Mouse (Mus musculus) c-Kit-positive CD71-positive TER-119-negative erythroid progenitor cells, embryonic 14.5 days (primary cell): ENCODE data around the gene Mob3b.

Source experiments
- DNase-seq: peaks from one replicate; pipeline ENCODE4 v3.0.0-alpha.2; 2013; ENCODE audit warnings: low read depth

Gene Mob3b

GRCm38 (mm10) chr4:35065075-35065838, 92.0 kb downstream of the Mob3b start:
- no peak for DNase-seq

DNA sequence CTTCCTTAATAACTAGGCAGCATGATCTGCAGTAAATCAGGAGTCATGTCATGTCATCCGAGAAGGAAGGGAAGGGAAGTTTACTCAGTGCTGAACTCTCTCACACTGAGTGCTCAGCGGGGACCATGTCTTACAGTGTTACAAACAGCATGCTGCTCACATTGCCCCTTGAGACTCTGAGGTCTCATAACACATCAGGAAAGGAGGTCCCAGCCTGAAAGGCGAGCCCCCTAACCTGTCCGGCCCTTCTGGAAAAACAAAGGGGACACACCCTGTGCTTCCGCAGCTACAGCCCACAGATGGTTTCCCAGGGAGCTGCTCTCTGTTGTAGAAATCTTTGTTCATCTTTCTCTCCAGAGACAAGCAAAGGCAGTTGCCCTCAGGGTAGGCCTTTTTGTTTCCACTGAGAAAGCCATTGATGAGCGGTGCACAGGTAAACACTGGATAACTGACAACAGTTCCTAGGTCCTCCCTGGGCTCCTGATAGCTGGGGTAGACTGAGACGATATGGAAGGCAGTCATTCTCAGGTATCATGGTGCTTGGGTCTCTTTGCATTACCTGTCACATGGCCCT, 94.1 kb downstream of the Mob3b start:
- no peak for DNase-seq

DNA sequence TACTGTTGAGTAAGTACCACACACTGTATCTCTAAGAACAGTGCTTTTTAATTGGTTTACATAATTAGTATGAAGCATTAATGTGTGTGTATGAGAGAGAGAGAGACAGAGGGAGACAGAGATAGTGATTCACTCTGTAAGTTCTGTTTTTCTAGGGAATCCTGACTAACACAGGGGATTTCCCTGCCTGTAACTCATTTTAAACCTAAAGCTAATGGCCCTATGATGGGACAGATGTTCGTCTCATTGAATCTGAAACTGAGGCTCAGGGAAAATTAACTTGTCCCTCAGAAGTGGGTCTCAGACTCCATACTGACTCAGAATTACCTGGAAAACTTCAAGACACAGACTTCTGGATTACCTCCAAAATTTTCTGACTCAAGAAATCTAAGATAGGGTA, 96.3 kb downstream of the Mob3b start:
- no peak for DNase-seq

- DNase-seq, result no peak
Measured at GRCm38 (mm10) chr4:35060401-35060800, 96.9 kb downstream of the Mob3b start.

GRCm38 (mm10) chr4:35054362-35054761, 102.9 kb downstream of the Mob3b start:
- DNase-seq, result no peak

DNA sequence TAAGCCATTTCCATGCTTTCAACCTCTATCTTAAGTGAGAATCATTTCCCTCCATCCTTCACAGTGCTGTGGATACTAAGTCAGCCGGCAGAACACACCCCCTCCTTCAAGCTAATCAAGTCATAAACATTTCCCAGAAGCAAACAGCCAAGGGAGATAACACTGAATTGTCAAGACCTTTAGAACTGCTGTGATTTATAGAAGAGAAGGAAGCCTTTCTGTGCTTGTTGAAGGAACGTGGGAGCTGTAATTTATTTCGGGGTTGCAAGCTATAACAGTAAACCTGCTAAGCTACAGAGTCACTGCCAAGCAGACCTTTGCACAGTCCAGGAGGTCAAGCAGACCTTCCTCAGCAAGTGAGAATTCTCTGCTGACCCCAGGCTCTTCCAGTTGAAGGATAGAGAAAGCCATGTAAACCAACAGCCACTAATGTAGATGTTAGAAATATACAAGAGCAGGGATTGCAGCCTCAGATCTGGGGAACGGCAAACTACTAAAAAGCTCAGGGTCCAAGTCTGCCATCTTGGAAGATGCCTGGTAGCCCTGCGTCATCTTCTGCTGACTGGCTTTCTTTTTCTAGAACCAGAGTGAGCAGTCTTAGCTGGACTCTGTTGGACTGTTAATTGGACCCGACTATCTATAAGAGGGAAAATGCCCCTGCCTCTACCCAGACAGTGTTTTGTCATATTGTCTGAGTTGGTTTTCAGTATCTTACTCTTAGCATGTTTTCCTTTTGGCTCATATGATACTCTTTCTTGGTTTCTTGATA, 104.9 kb downstream of the Mob3b start:
- DNase-seq, result no peak

DNA sequence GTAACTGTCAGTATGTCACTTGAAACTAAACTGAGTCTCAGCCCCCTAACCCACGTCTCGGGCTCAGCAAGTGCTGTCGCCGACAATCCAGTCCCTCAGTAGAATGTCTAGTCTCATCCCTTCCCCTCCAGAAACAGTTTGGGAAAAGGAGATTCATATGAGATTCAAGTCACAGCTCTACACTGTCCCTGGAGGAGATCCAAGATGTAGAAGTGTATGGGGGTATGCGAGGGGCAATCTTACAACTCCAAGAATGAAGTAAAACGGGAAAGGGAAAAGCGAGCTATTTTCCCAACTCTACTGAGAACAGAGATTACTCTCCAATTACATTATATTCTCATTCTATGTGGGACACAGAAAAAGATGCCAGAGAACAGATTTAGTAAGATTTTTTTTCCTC, 106.1 kb downstream of the Mob3b start:
- no peak for DNase-seq

- DNase-seq, result no peak
Measured at GRCm38 (mm10) chr4:35049742-35050058, 107.6 kb downstream of the Mob3b start.

DNA sequence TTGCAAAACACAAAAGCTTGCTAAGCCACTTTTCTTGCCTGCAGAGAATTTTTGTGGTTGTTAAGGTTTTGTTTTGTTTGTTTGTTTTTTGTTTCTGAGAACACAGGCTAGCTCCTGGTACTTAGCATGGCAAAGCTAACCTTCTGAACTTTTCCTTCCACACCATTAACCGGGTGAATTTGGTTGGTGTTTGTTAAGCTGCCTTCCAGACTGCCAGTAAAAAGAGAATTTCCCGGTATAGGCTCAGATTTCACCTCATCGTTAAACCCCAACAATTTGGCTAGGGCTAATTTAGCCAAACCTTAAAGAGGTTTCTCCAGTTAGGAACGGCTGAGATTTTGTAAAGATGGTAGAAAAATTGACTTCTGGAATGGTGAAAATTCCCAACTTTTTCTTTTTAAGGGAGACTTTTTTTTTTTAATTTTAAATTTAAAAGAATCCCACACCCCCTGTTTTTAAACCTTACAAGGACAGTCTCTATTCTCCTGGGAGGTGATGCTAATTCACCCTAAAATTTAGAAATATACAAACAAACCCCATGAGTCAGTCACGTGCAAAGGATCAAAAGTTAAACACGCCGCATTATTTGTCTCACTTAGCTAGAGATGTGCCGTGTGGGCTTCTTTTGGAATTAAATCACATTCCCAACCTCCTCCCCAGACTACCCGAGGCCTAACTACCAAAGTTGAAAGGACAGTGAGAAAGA, 108.1 kb downstream of the Mob3b start:
- no peak for DNase-seq

DNA sequence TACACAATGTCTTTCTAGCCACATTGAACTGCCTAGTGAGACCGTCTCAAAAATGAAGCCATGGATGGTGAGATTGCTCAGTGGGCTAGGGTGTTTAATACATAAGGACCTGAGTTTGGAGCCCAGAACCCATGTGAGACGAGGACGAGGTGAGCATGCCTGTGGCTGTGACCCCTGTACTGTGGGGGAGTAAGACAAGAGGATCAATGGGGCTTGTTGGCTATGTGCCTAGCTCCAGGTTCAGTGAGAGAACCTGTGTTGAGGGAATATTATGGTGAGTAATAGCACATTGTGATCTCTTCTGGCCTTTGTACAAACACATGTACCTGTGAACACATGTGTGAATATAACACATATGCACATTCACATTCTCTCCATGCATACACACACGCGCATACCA, 116.4 kb downstream of the Mob3b start:
- no peak for DNase-seq

DNA sequence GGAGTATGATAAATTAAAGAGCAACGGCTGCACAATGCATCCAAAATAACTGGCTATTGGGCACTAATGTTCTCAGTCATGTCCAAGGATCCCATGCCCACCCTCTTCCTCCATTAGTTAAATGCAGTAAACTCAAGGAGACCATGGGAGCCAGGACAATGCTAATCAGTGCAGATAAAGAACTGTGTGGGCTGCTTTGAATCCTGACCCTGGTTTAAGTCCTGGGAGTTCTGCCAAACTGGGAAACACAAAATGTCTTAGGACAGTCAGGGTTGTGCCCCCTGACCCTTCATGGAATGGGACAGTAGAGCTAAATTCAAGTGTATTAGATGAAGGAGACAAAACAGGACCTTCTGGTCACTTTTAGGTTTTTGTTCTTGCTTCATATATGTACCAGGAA, 117.0 kb downstream of the Mob3b start:
- DNase-seq, result no peak

DNA sequence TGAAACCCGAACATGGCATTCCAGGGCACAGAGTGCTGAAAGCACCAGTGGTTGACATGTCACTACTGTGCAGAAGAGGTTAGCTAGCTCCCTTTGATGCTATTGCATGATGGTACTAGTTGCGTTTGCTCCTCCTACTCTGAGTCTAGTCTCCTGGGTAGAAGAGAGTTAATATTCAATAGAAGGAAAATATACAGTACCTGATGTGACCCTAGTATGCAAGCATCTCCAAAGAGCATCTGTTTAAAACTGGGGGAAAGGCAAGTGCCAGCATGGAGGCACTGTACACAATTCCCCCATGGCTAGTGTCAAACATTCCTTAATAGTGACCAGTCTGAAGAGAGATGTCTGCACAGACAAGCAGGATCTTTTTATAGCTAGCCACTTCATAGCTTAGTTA, 119.5 kb downstream of the Mob3b start:
- no peak for DNase-seq

- DNase-seq, result no peak
Measured at GRCm38 (mm10) chr4:35034504-35035290, 122.6 kb downstream of the Mob3b start.

DNA sequence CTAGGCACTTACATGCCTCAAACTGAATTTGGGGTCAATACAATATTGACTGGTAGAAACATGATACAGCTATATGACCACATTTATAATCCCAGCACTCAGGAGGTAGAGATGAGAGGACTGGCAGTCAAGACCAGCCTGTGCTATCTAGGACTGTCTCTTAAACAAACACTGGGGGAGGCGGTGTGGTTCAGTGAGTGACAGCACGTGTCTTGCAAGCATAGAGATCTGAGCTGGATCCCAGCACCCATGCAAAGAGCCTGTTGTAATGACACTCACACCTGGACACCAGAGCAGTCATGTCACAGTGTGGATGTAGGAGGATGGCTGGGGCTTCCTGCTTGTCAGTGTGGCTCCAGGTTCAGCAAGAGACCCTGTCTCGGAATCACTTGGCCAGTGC, 124.5 kb downstream of the Mob3b start:
- no peak for DNase-seq

DNA sequence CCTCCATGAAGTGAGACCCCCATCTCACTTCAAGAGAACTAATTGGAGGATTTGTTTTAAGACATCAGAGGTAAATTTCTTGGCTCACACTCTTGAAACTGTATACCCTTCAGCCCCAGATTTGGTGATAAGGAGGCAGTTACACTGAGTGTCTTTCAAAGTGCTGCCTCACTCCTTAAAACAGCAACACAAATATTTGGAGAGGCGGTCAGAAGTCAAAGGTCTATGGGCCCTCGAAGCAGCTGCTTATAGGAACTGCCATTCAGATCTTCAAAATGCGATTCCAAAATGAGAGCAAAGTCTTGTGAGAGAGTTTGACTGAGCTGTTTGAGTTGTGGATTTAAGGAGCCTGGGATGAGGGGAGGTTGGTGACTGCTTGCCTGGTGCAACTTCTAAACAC, 125.7 kb downstream of the Mob3b start:
- no peak for DNase-seq

GRCm38 (mm10) chr4:35031141-35031540, 126.1 kb downstream of the Mob3b start:
- DNase-seq, result no peak

GRCm38 (mm10) chr4:35018416-35018815, 138.9 kb downstream of the Mob3b start:
- DNase-seq, result no peak

GRCm38 (mm10) chr4:35012401-35013307, 144.6 kb downstream of the Mob3b start:
- DNase-seq, result no peak

DNA sequence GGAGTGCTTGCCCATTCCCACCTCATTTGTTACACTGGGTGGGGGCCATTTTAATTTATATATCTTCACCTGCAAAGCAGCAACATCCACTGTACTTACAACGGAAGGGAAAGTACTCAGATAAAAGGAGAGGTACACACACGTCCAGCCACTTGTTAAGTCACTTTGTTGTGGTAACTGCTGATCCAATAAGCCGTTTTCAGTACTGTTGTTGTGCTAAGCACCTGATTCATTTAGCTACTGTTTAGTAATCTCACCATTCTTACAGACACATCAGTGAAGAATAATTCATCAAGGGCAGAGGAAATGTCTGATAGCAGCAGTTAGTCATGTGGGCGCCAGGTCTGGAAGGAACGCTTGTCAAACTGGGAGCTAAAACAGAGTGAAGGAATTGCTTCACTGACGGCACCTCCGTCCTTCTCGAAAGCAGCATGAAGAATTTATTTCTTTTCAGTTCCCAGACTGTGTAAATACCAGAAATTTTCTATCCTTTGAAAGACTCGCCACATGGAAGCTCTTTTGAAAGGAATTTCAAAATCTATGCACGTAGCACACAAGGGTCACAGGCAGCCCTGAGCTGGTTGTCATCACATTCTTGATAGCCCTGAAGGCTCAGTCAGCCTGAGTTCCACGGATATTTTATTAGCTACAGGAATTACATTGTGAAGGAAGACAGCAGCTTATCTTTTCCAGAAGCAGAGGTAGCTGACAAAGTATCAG, 150.6 kb downstream of the Mob3b start:
- no peak for DNase-seq

GRCm38 (mm10) chr4:35006056-35006455, 151.2 kb downstream of the Mob3b start:
- DNase-seq, result no peak
